Mouse (Mus musculus) intestine, postnatal 0 days (tissue): ENCODE data around the gene Map3k5. TPM values are rescaled to one million over a fixed set of nuclear protein-coding genes. Genes with fewer than 3 reads are reported as not detected.

ENCODE experiments used
- ATAC-seq: fragments of 200-750 bp; cut with Nextera tagmentation; 2 replicates; pipeline ENCODE4 v1.8.0; 2017; ENCODE audit warnings: mild to moderate bottlenecking, moderate TSS enrichment, moderate library complexity
- H3K27ac ChIP-seq: fragments of 300-500 bp; sonication (generic); 2 replicates; pipeline ENCODE4 v1.5.1; 2014; ENCODE audit warnings: mild to moderate bottlenecking, low read depth, low read length, moderate library complexity
- H3K27me3 ChIP-seq: fragments of 300-500 bp; sonication (generic); replicated peaks from 2 replicates; pipeline ENCODE4 v1.6.1; 2014; ENCODE audit warnings: low read length, mixed read lengths; ENCODE audit not compliant: control insufficient read depth, insufficient read depth
- H3K36me3 ChIP-seq: fragments of 300-500 bp; sonication (generic); 2 replicates; pipeline ENCODE4 v1.6.1; 2014; ENCODE audit warnings: mild to moderate bottlenecking, moderate library complexity; ENCODE audit not compliant: control insufficient read depth, insufficient read depth
- H3K4me1 ChIP-seq: fragments of 300-500 bp; sonication (generic); replicated peaks from 2 replicates; pipeline ENCODE4 v1.6.1; 2014; ENCODE audit warnings: antibody characterized with exemption, low read length, mixed read lengths; ENCODE audit not compliant: control insufficient read depth, insufficient read depth
- H3K4me2 ChIP-seq: fragments of 300-500 bp; sonication (generic); replicated peaks from 2 replicates; pipeline ENCODE4 v1.6.1; 2014; ENCODE audit warnings: low read depth, mild to moderate bottlenecking, moderate library complexity
- H3K4me3 ChIP-seq: fragments of 300-500 bp; sonication (generic); 2 replicates; pipeline ENCODE4 v1.5.1; 2014; ENCODE audit warnings: low read depth, low read length
- H3K9ac ChIP-seq: fragments of 300-500 bp; sonication (generic); 2 replicates; pipeline ENCODE4 v1.6.1; 2014; ENCODE audit warnings: mild to moderate bottlenecking, low read depth, low read length
- H3K9me3 ChIP-seq: fragments of 300-500 bp; sonication (generic); 2 replicates; pipeline ENCODE4 v1.6.1; 2016; ENCODE audit warnings: mixed run types; ENCODE audit not compliant: control insufficient read depth
- CTCF ChIP-seq: sonication (generic); IDR thresholded peaks from 2 replicates; pipeline ENCODE4 v1.5.1; 2016; ENCODE audit warnings: low read depth, mild to moderate bottlenecking, control low read depth, antibody characterized with exemption, moderate library complexity
- WGBS: fragments of 180-500 bp; shearing (Covaris S2); extraction: QIAGEN DNeasy Blood & Tissue Kit; methylation state at CpG from one replicate; pipeline ENCODE4 v1.1.7; 2014; 5-methylcytosine and 5-hydroxymethylcytosine counted together
- polyA plus RNA-seq: library from polyadenylated mRNA; unstranded; fragments of >200 nt; fragmentation: Nextera tagmentation; extraction: Ambion mirVana; gene quantifications from 2 replicates; pipeline ENCODE4 v1.2.1, GENCODE M21; 2015

Gene Map3k5
- polyA plus RNA-seq, 1 experiment from 2014 or later = 1.5 TPM

DNA sequence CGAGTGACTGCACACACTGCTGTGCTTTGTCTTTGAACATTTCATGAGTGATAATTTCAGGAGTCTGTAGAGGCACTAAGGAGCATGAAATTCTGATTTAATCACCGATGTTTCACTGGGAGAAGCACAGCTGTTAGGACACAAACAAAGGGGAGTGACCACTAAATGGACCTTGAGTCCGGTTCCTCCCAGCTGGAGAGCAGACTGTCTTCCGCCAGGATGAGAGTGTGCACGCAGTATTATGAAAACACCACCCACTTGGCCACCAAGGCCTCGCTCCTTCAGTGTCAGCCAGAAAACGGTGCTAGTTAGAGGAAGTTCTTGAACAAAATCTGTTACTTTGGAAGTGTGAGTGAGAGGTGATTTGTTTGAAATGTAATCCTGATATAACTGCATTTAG, 105.8 kb downstream of the Map3k5 start:
- no peaks in the 10 kb centered on the region for H3K9me3 ChIP-seq
- no peaks in the 10 kb centered on the region for H3K27me3 ChIP-seq
- TF ChIP-seq CTCF = no peak
- H3K27ac ChIP-seq = no peak overlapping the region
- H3K36me3 ChIP-seq = peaks cover 3% of the 10 kb centered on the region; the same call in 1 of the 2 replicates
- H3K4me2 ChIP-seq = no peak overlapping the region
- H3K9ac ChIP-seq = no peak overlapping the region
- 63% methylated on average over 7 of the region's 7 CpGs for WGBS
- H3K4me3 ChIP-seq = no peak overlapping the region
- ATAC-seq = no peak
- no peaks in the 10 kb centered on the region for H3K4me1 ChIP-seq

DNA sequence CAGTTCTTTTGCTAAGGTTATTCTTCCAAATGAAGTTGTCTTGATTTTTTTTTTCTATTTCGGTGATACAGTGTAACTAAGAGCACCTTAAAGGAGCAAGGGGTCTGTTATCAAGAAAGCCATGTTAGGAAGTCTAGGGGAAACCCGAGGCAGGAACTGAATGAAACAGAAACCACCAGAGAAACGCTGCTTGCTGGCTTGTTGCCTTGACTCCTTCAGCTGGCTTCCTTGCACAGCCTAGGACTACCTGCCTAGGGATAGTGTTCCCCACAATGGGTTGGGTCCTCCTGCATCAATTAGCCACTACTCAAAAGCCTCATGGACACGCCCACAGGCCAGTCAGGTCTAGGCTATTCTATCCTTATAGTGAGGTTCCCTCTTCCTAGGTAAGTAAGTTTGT, 106.4 kb downstream of the Map3k5 start:
- Histone ChIP-seq H3K36me3 (peaks cover 3% of the 10 kb centered on the region; the same call in 1 of the 2 replicates), H3K27ac (no peak overlapping the region), H3K4me2 (no peak overlapping the region), H3K4me3 (no peak overlapping the region), H3K4me1 (no peaks in the 10 kb centered on the region), H3K9ac (no peak overlapping the region), H3K27me3 (no peaks in the 10 kb centered on the region), H3K9me3 (no peaks in the 10 kb centered on the region)
- no peak for TF ChIP-seq CTCF
- 78% methylated on average over 4 of the region's 4 CpGs for WGBS
- no peak for ATAC-seq

DNA sequence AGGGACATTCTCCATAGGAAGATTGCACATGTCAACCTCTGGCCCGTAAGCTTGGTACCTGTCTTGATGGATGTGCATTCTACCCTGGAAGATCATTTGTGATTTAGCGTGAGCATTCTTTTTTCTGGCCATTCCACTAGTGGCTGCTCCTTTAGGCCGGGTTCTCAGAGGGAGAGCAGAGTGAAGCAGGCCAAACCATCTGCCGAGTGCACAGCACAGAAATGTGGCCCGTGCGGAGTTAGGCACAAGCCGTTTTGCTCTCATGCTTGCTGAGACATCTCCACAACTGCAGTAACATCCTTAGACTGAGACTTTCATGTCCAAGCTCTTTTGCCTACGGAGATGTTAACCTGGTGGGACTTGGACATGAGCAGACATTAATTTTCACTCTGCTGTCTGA, 107.8 kb downstream of the Map3k5 start:
- Histone ChIP-seq H3K9ac (no peak overlapping the region), H3K4me3 (no peak overlapping the region), H3K4me1 (no peaks in the 10 kb centered on the region), H3K9me3 (no peaks in the 10 kb centered on the region), H3K4me2 (no peak overlapping the region), H3K27ac (no peak overlapping the region), H3K36me3 (peaks cover 3% of the 10 kb centered on the region; the same call in 1 of the 2 replicates), H3K27me3 (no peaks in the 10 kb centered on the region)
- 96% methylated on average over 8 of the region's 8 CpGs for WGBS
- no peak for ATAC-seq
- no peak for TF ChIP-seq CTCF

GRCm38 (mm10) chr10:20044051-20044450, 109.8 kb downstream of the Map3k5 start:
- H3K36me3 ChIP-seq = peaks cover 3% of the 10 kb centered on the region; the same call in 1 of the 2 replicates
- no peak overlapping the region for H3K27ac ChIP-seq
- H3K9me3 ChIP-seq = no peaks in the 10 kb centered on the region
- H3K4me1 ChIP-seq = no peaks in the 10 kb centered on the region
- H3K9ac ChIP-seq = no peak overlapping the region
- no peak overlapping the region for H3K4me3 ChIP-seq
- TF ChIP-seq CTCF = no peak
- H3K27me3 ChIP-seq = no peaks in the 10 kb centered on the region
- no peak for ATAC-seq
- no peak overlapping the region for H3K4me2 ChIP-seq
- WGBS = 88% methylated on average over 2 of the region's 2 CpGs

DNA sequence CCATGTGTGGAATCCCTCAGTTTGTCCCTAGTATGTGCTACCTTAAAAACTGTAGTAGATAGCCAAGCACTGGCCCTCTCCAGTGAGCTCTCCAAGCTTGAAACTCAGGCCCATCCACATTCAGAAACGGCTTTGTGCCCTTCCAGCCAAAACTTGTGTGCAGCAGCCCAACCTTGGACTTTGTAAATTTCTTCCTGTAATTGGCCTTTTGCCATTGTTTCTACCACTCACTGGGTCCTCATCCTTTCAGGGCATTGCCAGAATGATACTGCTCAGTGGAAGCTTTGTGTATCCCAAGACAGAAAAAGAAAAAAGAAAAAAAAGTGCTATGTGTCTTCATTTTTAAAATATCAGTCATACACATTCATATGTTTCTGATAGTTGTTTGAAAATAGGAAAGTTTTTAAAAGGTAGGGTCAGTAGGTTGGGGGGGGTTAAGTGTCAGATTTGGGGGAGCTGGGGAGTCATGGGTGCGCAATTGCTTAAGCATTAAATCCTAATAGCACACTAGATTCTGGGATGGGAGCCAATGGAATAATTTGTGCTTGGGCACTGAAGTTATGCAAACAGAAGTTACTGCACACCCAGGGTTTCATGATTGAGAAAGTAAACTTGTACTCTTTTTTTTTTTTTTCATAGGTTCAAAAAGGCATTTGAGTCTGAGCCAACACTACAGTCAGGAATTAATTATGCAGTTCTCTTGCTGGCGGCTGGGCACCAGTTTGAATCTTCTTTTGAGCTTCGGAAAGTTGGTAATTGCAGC, 111.6 kb downstream of the Map3k5 start:
- H3K9ac ChIP-seq = no peak overlapping the region
- H3K27me3 ChIP-seq = no peaks in the 10 kb centered on the region
- H3K4me3 ChIP-seq = no peak overlapping the region
- WGBS = 43% methylated on average over 4 of the region's 4 CpGs
- H3K27ac ChIP-seq = no peak overlapping the region
- H3K9me3 ChIP-seq = no peaks in the 10 kb centered on the region
- no peak overlapping the region for H3K4me2 ChIP-seq
- no peak for ATAC-seq
- H3K4me1 ChIP-seq = no peaks in the 10 kb centered on the region
- no peak for TF ChIP-seq CTCF
- peaks cover 3% of the 10 kb centered on the region; the same call in 1 of the 2 replicates for H3K36me3 ChIP-seq

- no peak overlapping the region for H3K4me2 ChIP-seq
- no peak overlapping the region for H3K9ac ChIP-seq
- no peaks in the 10 kb centered on the region for H3K9me3 ChIP-seq
- ATAC-seq = no peak
- H3K4me3 ChIP-seq = no peak overlapping the region
- H3K4me1 ChIP-seq = no peaks in the 10 kb centered on the region
- no peak for TF ChIP-seq CTCF
- no peaks in the 10 kb centered on the region for H3K27me3 ChIP-seq
- H3K36me3 ChIP-seq = peaks cover 17% of the 10 kb centered on the region
- 88% methylated on average over 14 of the region's 14 CpGs for WGBS
- H3K27ac ChIP-seq = no peak overlapping the region
Observed at GRCm38 (mm10) chr10:20056859-20057644, 122.8 kb downstream of the Map3k5 start.
